Mouse (Mus musculus) gastrocnemius, adult 8-10 months (tissue): ENCODE measurements at regions not wholly inside any gene's neighbourhood (a gene's known extent, or its start where the extent isn't known, plus 50 kb on each side); places are given as distances from the start of the nearest gene placed in this dataset.

Source experiments
- DNase-seq, 2 experiments: peaks; one replicate each; pipeline ENCODE4 v3.0.0; 2022; ENCODE audit warnings: low spot score in 2 of 2

GRCm38 (mm10) chr8:79587258-79587657, 52.2 kb upstream of the Otud4 start:
- DNase-seq: no peak

- peak in 1 of 2 experiments; percentile 22 for DNase-seq
These were observed 54.5 kb upstream of the Otud4 start for GRCm38 (mm10) chr8:79584966-79585365.

- DNase-seq: no peak
These were observed 56.1 kb upstream of the Otud4 start for GRCm38 (mm10) chr8:79583326-79583725.

GRCm38 (mm10) chr8:79582195-79582594, 57.2 kb upstream of the Otud4 start:
- DNase-seq: no peak

GRCm38 (mm10) chr8:79576086-79576485, 63.3 kb upstream of the Otud4 start:
- peak in 1 of 2 experiments; percentile 31 for DNase-seq

GRCm38 (mm10) chr8:79575175-79575734, 64.2 kb upstream of the Otud4 start:
- no peak for DNase-seq

GRCm38 (mm10) chr8:79573491-79573890, 65.9 kb upstream of the Otud4 start:
- DNase-seq: no peak

GRCm38 (mm10) chr8:79572526-79572925, 66.9 kb upstream of the Otud4 start:
- DNase-seq: no peak

GRCm38 (mm10) chr8:79563101-79563500, 76.3 kb upstream of the Otud4 start:
- no peak for DNase-seq

GRCm38 (mm10) chr8:79562669-79563068, 76.7 kb upstream of the Otud4 start:
- peak in 1 of 2 experiments; percentile 10 for DNase-seq

GRCm38 (mm10) chr8:79562071-79562581, 77.3 kb upstream of the Otud4 start:
- peak in 1 of 2 experiments; percentile 14 for DNase-seq

- peak in 1 of 2 experiments; percentile 8 for DNase-seq
These were observed 78.0 kb upstream of the Otud4 start for GRCm38 (mm10) chr8:79561269-79562063.

GRCm38 (mm10) chr8:79559516-79559915, 79.9 kb upstream of the Otud4 start:
- DNase-seq: no peak

- DNase-seq: no peak
These were observed 85.1 kb upstream of the Otud4 start for GRCm38 (mm10) chr8:79554311-79554710.

GRCm38 (mm10) chr8:79550151-79550550, 89.3 kb upstream of the Otud4 start:
- no peak for DNase-seq

GRCm38 (mm10) chr8:79548156-79548555, 91.3 kb upstream of the Otud4 start:
- DNase-seq: no peak

GRCm38 (mm10) chr8:79545866-79546373, 93.5 kb upstream of the Otud4 start:
- no peak for DNase-seq

GRCm38 (mm10) chr8:79542461-79542860, 97.0 kb upstream of the Otud4 start:
- no peak for DNase-seq

- DNase-seq: no peak
These were observed 99.4 kb upstream of the Otud4 start for GRCm38 (mm10) chr8:79540053-79540452.

GRCm38 (mm10) chr8:79534271-79534889, 105.0 kb upstream of the Otud4 start:
- no peak for DNase-seq

GRCm38 (mm10) chr8:79529556-79529955, 109.9 kb upstream of the Otud4 start:
- no peak for DNase-seq

- no peak for DNase-seq
These were observed 117.4 kb upstream of the Otud4 start for GRCm38 (mm10) chr8:79522040-79522439.
